Mouse (Mus musculus) MEL (cell line): ENCODE measurements at regions not wholly inside any gene's neighbourhood (a gene's known extent, or its start where the extent isn't known, plus 50 kb on each side); places are given as distances from the start of the nearest gene placed in this dataset.

ENCODE experiments used
- DNase-seq: peaks from one replicate; pipeline ENCODE4 v3.0.0; 2011; ENCODE audit warnings: low read depth, low spot score
- H3K27ac ChIP-seq: 2 replicates; pipeline ENCODE4 v1.5.1; 2012; ENCODE audit warnings: low read depth, mild to moderate bottlenecking, control low read depth, low read length, moderate library complexity; ENCODE audit not compliant: control insufficient read depth
- H3K27me3 ChIP-seq, 2 experiments: fragments of 150-350 bp in 1 of 2; sonication (generic) in 1 of 2; 2 replicates each; pipeline ENCODE4 v1.6.1; 2012; ENCODE audit warnings: low read length in 2 of 2, mild to moderate bottlenecking in 2 of 2, improper control_type of control experiment in 1 of 2, moderate library complexity in 1 of 2; ENCODE audit not compliant: insufficient read depth in 2 of 2, control insufficient read depth in 1 of 2
- H3K36me3 ChIP-seq, 2 experiments: 2 replicates each; pipeline ENCODE4 v1.6.1; 2012 to 2014; ENCODE audit warnings: low read length in 2 of 2, improper control_type of control experiment in 1 of 2, inconsistent platforms in 1 of 2, mild to moderate bottlenecking in 1 of 2; ENCODE audit not compliant: insufficient read depth in 2 of 2, control insufficient read depth in 1 of 2
- H3K4me1 ChIP-seq, 2 experiments: fragments of 150-350 bp in 1 of 2; sonication (generic) in 1 of 2; 2 replicates each; pipeline ENCODE4 v1.6.1; 2012; ENCODE audit warnings: low read length in 2 of 2, improper control_type of control experiment in 1 of 2, mild to moderate bottlenecking in 1 of 2; ENCODE audit not compliant: insufficient read depth in 2 of 2, control insufficient read depth in 1 of 2
- H3K4me3 ChIP-seq, 2 experiments: fragments of 150-350 bp in 1 of 2; sonication (generic) in 1 of 2; 2 replicates each; pipeline ENCODE4 v1.5.1; 2012; ENCODE audit warnings: low read depth in 2 of 2, low read length in 2 of 2, mild to moderate bottlenecking in 2 of 2, moderate library complexity in 2 of 2, control low read depth in 1 of 2, improper control_type of control experiment in 1 of 2; ENCODE audit not compliant: control insufficient read depth in 1 of 2, insufficient read depth in 1 of 2
- H3K79me2 ChIP-seq: 2 replicates; pipeline ENCODE4 v1.6.1; 2012; ENCODE audit warnings: mild to moderate bottlenecking, low read length, moderate library complexity; ENCODE audit not compliant: control insufficient read depth, poor library complexity, insufficient read depth
- H3K9ac ChIP-seq: 2 replicates; pipeline ENCODE4 v1.6.1; 2012; ENCODE audit warnings: low read depth, mild to moderate bottlenecking, control low read depth, low read length, moderate library complexity; ENCODE audit not compliant: control insufficient read depth, poor library complexity, severe bottlenecking
- H3K9me3 ChIP-seq: fragments of 150-350 bp; sonication (generic); replicated peaks from 2 replicates; pipeline ENCODE4 v1.6.1; 2012; ENCODE audit warnings: mild to moderate bottlenecking, low read length, improper control_type of control experiment, moderate library complexity; ENCODE audit not compliant: insufficient read depth
- CHD1 ChIP-seq: IDR thresholded peaks from 2 replicates; pipeline ENCODE4 v1.6.1; 2012; ENCODE audit warnings: low read depth, mild to moderate bottlenecking, inconsistent platforms, low read length, improper control_type of control experiment
- ETS1 ChIP-seq: IDR thresholded peaks from 2 replicates; pipeline ENCODE4 v1.6.1; 2012; ENCODE audit warnings: low read depth, mild to moderate bottlenecking, inconsistent platforms, low read length, improper control_type of control experiment, moderate library complexity
- HCFC1 ChIP-seq: IDR thresholded peaks from 2 replicates; pipeline ENCODE4 v1.6.1; 2012; ENCODE audit warnings: low read depth, mild to moderate bottlenecking, inconsistent platforms, low read length, improper control_type of control experiment, moderate library complexity
- MAFK ChIP-seq: IDR thresholded peaks from 2 replicates; pipeline ENCODE4 v1.6.1; 2011; ENCODE audit warnings: low read depth, mild to moderate bottlenecking, low read length, improper control_type of control experiment, borderline replicate concordance
- MEF2A ChIP-seq: IDR thresholded peaks from 2 replicates; pipeline ENCODE4 v1.6.1; 2014; ENCODE audit warnings: low read depth, mild to moderate bottlenecking, inconsistent platforms, low read length, improper control_type of control experiment; ENCODE audit not compliant: poor library complexity, insufficient replicate concordance, severe bottlenecking; ENCODE audit errors: extremely low read depth
- MXI1 ChIP-seq: IDR thresholded peaks from 2 replicates; pipeline ENCODE4 v1.6.1; 2011; ENCODE audit warnings: mild to moderate bottlenecking, low read depth, low read length, improper control_type of control experiment
- MYB ChIP-seq: IDR thresholded peaks from 2 replicates; pipeline ENCODE4 v1.6.1; 2011; ENCODE audit warnings: mild to moderate bottlenecking, low read depth, low read length, improper control_type of control experiment
- MYC ChIP-seq: IDR thresholded peaks from 2 replicates; pipeline ENCODE4 v1.6.1; 2011; ENCODE audit warnings: low read depth, mild to moderate bottlenecking, low read length, improper control_type of control experiment, moderate library complexity
- NRF1 ChIP-seq: IDR thresholded peaks from 2 replicates; pipeline ENCODE4 v1.6.1; 2014; ENCODE audit warnings: low read depth, mild to moderate bottlenecking, inconsistent platforms, low read length, improper control_type of control experiment, moderate library complexity; ENCODE audit not compliant: poor library complexity, insufficient read depth, severe bottlenecking
- POLR2AphosphoS2 ChIP-seq: IDR thresholded peaks from 2 replicates; pipeline ENCODE4 v1.6.1; 2011; ENCODE audit warnings: low read length, improper control_type of control experiment
- POLR2AphosphoS5 ChIP-seq: IDR thresholded peaks from 2 replicates; pipeline ENCODE4 v1.6.1; 2012; ENCODE audit warnings: low read depth, borderline replicate concordance, mild to moderate bottlenecking, inconsistent platforms, low read length, moderate library complexity, mixed read lengths
- TCF12 ChIP-seq: IDR thresholded peaks from 2 replicates; pipeline ENCODE4 v1.6.1; 2014; ENCODE audit warnings: low read depth, mild to moderate bottlenecking, inconsistent platforms, low read length, improper control_type of control experiment, moderate library complexity
- UBTF ChIP-seq: IDR thresholded peaks from 2 replicates; pipeline ENCODE4 v1.6.1; 2012; ENCODE audit warnings: low read depth, mild to moderate bottlenecking, inconsistent platforms, low read length, improper control_type of control experiment, moderate library complexity, borderline replicate concordance; ENCODE audit not compliant: insufficient read depth
- USF1 ChIP-seq: IDR thresholded peaks from 2 replicates; pipeline ENCODE4 v1.6.1; 2014; ENCODE audit warnings: low read depth, mild to moderate bottlenecking, inconsistent platforms, low read length, improper control_type of control experiment, moderate library complexity
- USF2 ChIP-seq, 2 experiments: IDR thresholded peaks; 2 replicates each; pipeline ENCODE4 v1.6.1; 2011 to 2012; ENCODE audit warnings: improper control_type of control experiment in 2 of 2, low read length in 2 of 2, borderline replicate concordance in 1 of 2, inconsistent platforms in 1 of 2, low read depth in 1 of 2, mild to moderate bottlenecking in 1 of 2; ENCODE audit not compliant: insufficient read depth in 1 of 2
- ZC3H11A ChIP-seq: IDR thresholded peaks from 2 replicates; pipeline ENCODE4 v1.6.1; 2012; ENCODE audit warnings: low read depth, mild to moderate bottlenecking, inconsistent platforms, low read length, improper control_type of control experiment
- ZMIZ1 ChIP-seq: IDR thresholded peaks from 2 replicates; pipeline ENCODE4 v1.6.1; 2012; ENCODE audit warnings: low read depth, mild to moderate bottlenecking, inconsistent platforms, low read length, improper control_type of control experiment, moderate library complexity

DNA sequence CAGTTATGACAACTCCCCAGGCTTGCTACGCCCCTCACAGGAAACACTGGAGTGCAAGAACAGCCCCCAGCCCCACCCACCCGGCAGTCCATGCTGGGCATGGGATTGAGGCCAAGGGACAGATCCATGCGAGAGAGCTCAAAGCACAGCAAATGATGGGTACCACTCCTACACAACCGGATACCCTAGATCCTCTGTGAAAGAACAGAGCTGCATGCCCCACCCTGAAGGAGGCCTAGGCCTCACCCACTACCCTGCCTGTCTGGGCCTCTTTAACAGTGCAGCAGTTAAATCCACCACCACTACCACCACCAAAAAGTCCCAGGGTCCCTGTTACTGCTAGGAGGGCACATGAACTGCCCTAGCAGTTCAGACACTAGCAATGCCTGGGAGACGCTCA is 126.3 kb upstream of the Ppp2r2d start:
- Histone ChIP-seq H3K9me3 (no peaks in the 10 kb centered on the region), H3K27me3 (no peaks in the 10 kb centered on the region), H3K27ac (no peak overlapping the region), H3K9ac (no peak overlapping the region), H3K4me1 (no peaks in the 10 kb centered on the region), H3K4me3 (no peak overlapping the region), H3K36me3 (no peaks in the 10 kb centered on the region), H3K79me2 (no peaks in the 10 kb centered on the region)
- no peak for DNase-seq
- no peak for TF ChIP-seq MYB
- TF ChIP-seq ZC3H11A, result no peak
- no peak for TF ChIP-seq NRF1
- TF ChIP-seq HCFC1, result no peak
- no peak for TF ChIP-seq ETS1
- no peak for TF ChIP-seq MYC

DNA sequence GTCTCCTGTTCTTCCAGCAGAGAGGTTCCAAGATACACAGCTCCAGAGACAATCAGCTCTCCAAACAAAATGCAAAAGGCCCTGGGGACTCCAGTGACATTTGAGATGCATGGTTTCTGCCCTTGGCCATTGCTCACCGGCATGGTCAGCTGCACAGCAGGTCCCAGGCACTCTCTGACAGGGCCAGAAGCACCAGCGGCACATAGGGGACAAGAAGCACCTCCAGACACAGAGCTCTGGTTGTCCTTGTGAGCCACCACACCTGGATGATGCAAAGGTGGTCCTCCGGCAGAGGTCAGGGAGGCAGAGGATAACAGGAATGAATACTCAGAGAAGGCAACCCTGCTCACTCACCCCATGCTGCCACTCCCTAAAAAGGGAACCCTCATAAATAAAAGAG is 126.8 kb upstream of the Ppp2r2d start:
- Histone ChIP-seq H3K9me3 (no peaks in the 10 kb centered on the region), H3K27ac (no peak overlapping the region), H3K4me3 (no peak overlapping the region), H3K4me1 (no peaks in the 10 kb centered on the region), H3K27me3 (no peaks in the 10 kb centered on the region), H3K36me3 (no peaks in the 10 kb centered on the region), H3K79me2 (no peaks in the 10 kb centered on the region), H3K9ac (no peak overlapping the region)
- TF ChIP-seq POLR2AphosphoS2, result no peak
- no peak for TF ChIP-seq USF2 (IDR thresholded peaks at IDR 0.05; ENCODE audit: borderline replicate concordance in 1 of 2, insufficient read depth in 1 of 2, low read depth in 1 of 2, low read length in 2 of 2)
- no peak for TF ChIP-seq MEF2A
- TF ChIP-seq ZMIZ1, result no peak
- no peak for TF ChIP-seq UBTF
- TF ChIP-seq MXI1, result no peak
- no peak for TF ChIP-seq MAFK
- TF ChIP-seq ETS1, result no peak
- TF ChIP-seq NRF1, result no peak
- no peak for TF ChIP-seq CHD1
- no peak for TF ChIP-seq USF1
- TF ChIP-seq TCF12, result no peak
- TF ChIP-seq POLR2AphosphoS5, result no peak
- DNase-seq, result no peak
